Mouse (Mus musculus) E14TG2a.4 (cell line): Measurements from ENCODE around the gene Tmem110.

Source experiments
- CTCF ChIP-seq: conservative IDR thresholded peaks from 2 replicates; pipeline ENCODE4 v1.5.1; 2014; ENCODE audit warnings: low read length
- NANOG ChIP-seq: IDR thresholded peaks from 2 replicates; pipeline ENCODE4 v1.6.1; 2014; ENCODE audit warnings: borderline replicate concordance, low read length, mixed read lengths

DNA sequence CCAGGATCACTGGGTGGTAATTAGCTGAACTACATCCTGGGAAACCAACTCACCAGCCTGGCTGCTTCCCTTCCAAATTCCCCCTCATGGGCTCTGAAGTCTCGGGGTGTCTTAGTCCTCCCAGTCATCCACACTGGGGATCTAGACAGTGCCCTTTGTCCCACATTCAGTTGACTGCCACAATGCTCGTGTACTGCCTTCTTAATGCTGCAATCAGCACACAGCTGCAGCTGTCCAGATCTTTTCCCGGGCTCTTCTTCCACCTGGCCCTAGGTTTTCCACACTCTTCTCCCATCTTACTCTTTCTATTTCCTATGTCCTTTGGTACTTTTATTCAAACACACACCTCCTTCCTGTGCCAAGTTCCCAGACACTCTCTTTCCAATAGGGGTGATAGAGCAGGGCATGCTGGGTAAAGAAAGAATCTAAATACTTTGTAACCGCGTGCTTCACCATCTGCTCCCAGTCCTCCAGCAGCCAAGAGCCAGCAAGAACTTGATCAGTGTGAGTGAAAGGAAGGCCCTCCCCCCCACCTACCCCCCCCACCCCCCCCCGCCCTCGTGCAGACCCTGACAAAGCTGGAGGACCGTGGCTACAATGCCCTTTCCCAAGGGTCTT is 96.8 kb downstream of the Tmem110 start:
- TF ChIP-seq CTCF (no peak), NANOG (no peak)
